Mouse (Mus musculus) embryonic facial prominence, embryonic 13.5 days (tissue): ENCODE results near the gene Sept11. TPM values are rescaled to one million over a fixed set of nuclear protein-coding genes. Genes with fewer than 3 reads are reported as not detected.

Experiments used
- ATAC-seq: fragments of 200-750 bp; cut with Nextera tagmentation; 2 replicates; pipeline ENCODE4 v1.8.0; 2017; ENCODE audit warnings: low read depth; ENCODE audit not compliant: insufficient number of reproducible peaks, insufficient read depth, low FRiP score, low TSS enrichment
- H3K27ac ChIP-seq: fragments of 300-500 bp; sonication (generic); 2 replicates; pipeline ENCODE4 v1.5.1; 2015; ENCODE audit warnings: moderate library complexity, mild to moderate bottlenecking, inconsistent platforms
- H3K27me3 ChIP-seq: fragments of 300-500 bp; sonication (generic); 2 replicates; pipeline ENCODE4 v1.6.1; 2015; ENCODE audit warnings: mild to moderate bottlenecking, inconsistent platforms
- H3K36me3 ChIP-seq: fragments of 300-500 bp; sonication (generic); 2 replicates; pipeline ENCODE4 v1.6.1; 2015; ENCODE audit warnings: mild to moderate bottlenecking, inconsistent platforms
- H3K4me1 ChIP-seq: fragments of 300-500 bp; sonication (generic); 2 replicates; pipeline ENCODE4 v1.6.1; 2015; ENCODE audit warnings: inconsistent platforms
- H3K4me2 ChIP-seq: fragments of 300-500 bp; sonication (generic); 2 replicates; pipeline ENCODE4 v1.6.1; 2015; ENCODE audit warnings: moderate library complexity, mild to moderate bottlenecking, inconsistent platforms
- H3K4me3 ChIP-seq: fragments of 300-500 bp; sonication (generic); 2 replicates; pipeline ENCODE4 v1.5.1; 2015; ENCODE audit warnings: mild to moderate bottlenecking, inconsistent platforms
- H3K9ac ChIP-seq: fragments of 300-500 bp; sonication (generic); 2 replicates; pipeline ENCODE4 v1.6.1; 2015; ENCODE audit warnings: mild to moderate bottlenecking, inconsistent platforms
- H3K9me3 ChIP-seq: fragments of 300-500 bp; sonication (generic); 2 replicates; pipeline ENCODE4 v1.6.1; 2016; ENCODE audit warnings: inconsistent platforms
- WGBS: fragments of 180-500 bp; shearing (Covaris S2); methylation state at CpG from one replicate; pipeline ENCODE4 v1.1.7; 2015; ENCODE audit warnings: mixed read lengths; 5-methylcytosine and 5-hydroxymethylcytosine counted together
- polyA plus RNA-seq: library from polyadenylated mRNA; unstranded; fragments of >200 nt; fragmentation: Nextera tagmentation; extraction: Ambion mirVana; gene quantifications from 2 replicates; pipeline ENCODE4 v1.2.1, GENCODE M21; 2015

The Sept11 gene
- polyA plus RNA-seq, 1 experiment from 2014 or later: 220 TPM

DNA sequence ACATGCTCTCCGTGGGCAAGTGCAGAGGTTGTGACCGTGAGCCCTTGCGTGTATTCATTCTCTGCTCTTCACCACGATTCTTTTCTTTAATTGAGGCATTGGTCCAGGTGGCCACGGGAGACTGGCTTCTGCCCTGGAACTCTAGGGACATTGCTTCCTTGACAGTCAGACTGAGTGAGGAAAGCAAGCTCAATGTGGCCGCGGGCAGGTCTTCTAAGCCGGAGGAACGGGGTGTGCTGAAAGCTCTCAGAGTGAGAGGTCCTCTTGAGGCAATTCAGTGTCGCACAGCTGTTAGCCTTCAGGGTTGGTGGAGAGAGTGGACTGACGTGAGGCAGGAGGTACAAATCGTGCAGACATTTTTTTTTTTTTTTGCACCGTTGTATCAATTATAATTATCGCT, 5.6 kb downstream of the Sept11 start:
- 74% methylated on average over 14 of the region's 14 CpGs for WGBS
- Histone ChIP-seq H3K4me2 (no peak overlapping the region), H3K27ac (no peak overlapping the region), H3K4me3 (no peak overlapping the region), H3K9ac (no peak overlapping the region), H3K36me3 (0 out of 2 replicates have a peak, but pooled peaks cover 6% of the 10 kb centered on the region), H3K27me3 (no peaks in the 10 kb centered on the region), H3K9me3 (no peaks in the 10 kb centered on the region), H3K4me1 (peaks cover 73% of the 10 kb centered on the region)
- no peak for ATAC-seq

GRCm38 (mm10) chr5:93100906-93101305, 7.7 kb downstream of the Sept11 start:
- Histone ChIP-seq H3K9me3 (no peaks in the 10 kb centered on the region), H3K4me1 (peaks cover 63% of the 10 kb centered on the region), H3K4me2 (no peak overlapping the region), H3K9ac (no peak overlapping the region), H3K36me3 (0 out of 2 replicates have a peak, but pooled peaks cover 6% of the 10 kb centered on the region), H3K4me3 (no peak overlapping the region), H3K27ac (no peak overlapping the region), H3K27me3 (no peaks in the 10 kb centered on the region)
- ATAC-seq: no peak
- WGBS: 63% methylated on average over 4 of the region's 4 CpGs

- Histone ChIP-seq H3K9me3 (no peaks in the 10 kb centered on the region), H3K27me3 (no peaks in the 10 kb centered on the region), H3K27ac (peak overlapping the region; percentile 16; the same call in 1 of the 2 replicates), H3K9ac (no peak overlapping the region), H3K4me2 (no peak overlapping the region), H3K4me1 (peaks cover 58% of the 10 kb centered on the region), H3K4me3 (no peak overlapping the region), H3K36me3 (0 out of 2 replicates have a peak, but pooled peaks cover 6% of the 10 kb centered on the region)
- 32% methylated on average over 8 of the region's 8 CpGs for WGBS
- no peak for ATAC-seq
Measured at GRCm38 (mm10) chr5:93101371-93101791, 8.1 kb downstream of the Sept11 start.

- Histone ChIP-seq H3K27ac (no peak overlapping the region), H3K4me2 (no peak overlapping the region), H3K4me1 (peaks cover 36% of the 10 kb centered on the region), H3K4me3 (no peak overlapping the region), H3K27me3 (no peaks in the 10 kb centered on the region), H3K9ac (no peak overlapping the region), H3K36me3 (0 out of 2 replicates have a peak, but pooled peaks cover 6% of the 10 kb centered on the region), H3K9me3 (no peaks in the 10 kb centered on the region)
- no peak for ATAC-seq
- WGBS: 63% methylated on average over 8 of the region's 8 CpGs
Measured at GRCm38 (mm10) chr5:93103603-93104002, 10.4 kb downstream of the Sept11 start.

- WGBS: 57% methylated on average over 5 of the region's 5 CpGs
- Histone ChIP-seq H3K9ac (no peak overlapping the region), H3K4me2 (no peak overlapping the region), H3K27me3 (no peaks in the 10 kb centered on the region), H3K4me1 (peaks cover 24% of the 10 kb centered on the region), H3K36me3 (0 out of 2 replicates have a peak, but pooled peaks cover 3% of the 10 kb centered on the region), H3K9me3 (no peaks in the 10 kb centered on the region), H3K4me3 (no peak overlapping the region), H3K27ac (no peak overlapping the region)
- no peak for ATAC-seq
Measured at GRCm38 (mm10) chr5:93104987-93105823, 12.0 kb downstream of the Sept11 start.

- H3K4me2 ChIP-seq: no peak overlapping the region
- WGBS: 90% methylated on average over 4 of the region's 4 CpGs
- no peak for ATAC-seq
- H3K4me1 ChIP-seq: peaks cover 16% of the 10 kb centered on the region
- H3K9me3 ChIP-seq: no peaks in the 10 kb centered on the region
- H3K36me3 ChIP-seq: 0 out of 2 replicates have a peak, but pooled peaks cover 6% of the 10 kb centered on the region
- no peak overlapping the region for H3K27ac ChIP-seq
- no peaks in the 10 kb centered on the region for H3K27me3 ChIP-seq
- no peak overlapping the region for H3K9ac ChIP-seq
- no peak overlapping the region for H3K4me3 ChIP-seq
Measured at GRCm38 (mm10) chr5:93106048-93106447, 12.8 kb downstream of the Sept11 start.

DNA sequence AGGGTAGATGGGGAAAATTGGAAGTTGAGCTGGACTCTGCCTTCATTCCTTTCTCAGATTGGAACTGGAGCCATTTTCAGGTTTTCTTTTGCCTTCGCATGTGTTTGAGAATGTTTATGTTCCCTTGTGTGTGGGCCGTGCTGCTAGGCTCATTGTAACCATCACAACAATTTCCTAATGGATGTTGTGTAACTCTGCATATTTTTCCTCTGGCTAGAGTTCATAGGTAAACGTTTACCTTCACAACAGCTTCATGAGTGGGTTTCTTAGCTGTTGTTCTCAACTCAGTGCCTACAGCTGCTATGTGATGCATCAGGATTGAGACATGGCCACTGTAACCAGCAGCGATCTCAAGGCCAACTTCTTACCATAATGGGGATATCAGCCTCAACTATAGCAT, 15.5 kb downstream of the Sept11 start:
- Histone ChIP-seq H3K27me3 (no peaks in the 10 kb centered on the region), H3K27ac (no peak overlapping the region), H3K4me3 (no peak overlapping the region), H3K9me3 (no peaks in the 10 kb centered on the region), H3K4me1 (peaks cover 11% of the 10 kb centered on the region), H3K9ac (no peak overlapping the region), H3K36me3 (peaks cover 12% of the 10 kb centered on the region; the same call in 1 of the 2 replicates), H3K4me2 (no peak overlapping the region)
- WGBS: 84% methylated on average over 4 of the region's 4 CpGs
- no peak for ATAC-seq

DNA sequence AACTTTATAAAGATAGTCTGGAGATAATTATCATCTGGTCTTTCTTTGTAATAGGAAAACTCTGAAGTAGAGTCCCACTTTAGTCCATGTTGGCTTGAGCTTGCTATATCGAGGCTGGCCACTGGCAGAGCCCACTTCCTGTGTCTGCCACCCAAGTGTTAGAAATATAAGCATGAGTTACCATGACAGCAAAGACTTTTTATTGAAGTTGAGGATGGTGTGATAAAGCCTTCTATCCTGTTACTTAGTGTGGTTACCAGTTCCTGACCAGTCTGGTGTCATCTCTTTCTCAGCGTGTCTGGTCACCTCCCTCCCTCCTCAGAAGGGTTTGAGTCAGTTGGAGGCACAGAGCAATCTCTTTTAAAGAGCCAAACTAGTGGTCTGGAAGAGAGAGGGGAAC, 16.3 kb downstream of the Sept11 start:
- 66% methylated on average over 2 of the region's 2 CpGs for WGBS
- H3K27ac ChIP-seq: no peak overlapping the region
- no peak overlapping the region for H3K4me3 ChIP-seq
- no peaks in the 10 kb centered on the region for H3K9me3 ChIP-seq
- H3K4me2 ChIP-seq: no peak overlapping the region
- no peak for ATAC-seq
- no peak overlapping the region for H3K9ac ChIP-seq
- H3K36me3 ChIP-seq: peaks cover 12% of the 10 kb centered on the region; the same call in 1 of the 2 replicates
- no peaks in the 10 kb centered on the region for H3K27me3 ChIP-seq
- peaks cover 16% of the 10 kb centered on the region for H3K4me1 ChIP-seq

- Histone ChIP-seq H3K4me3 (no peak overlapping the region), H3K4me2 (no peak overlapping the region), H3K9me3 (no peaks in the 10 kb centered on the region), H3K27ac (no peak overlapping the region), H3K9ac (no peak overlapping the region), H3K4me1 (peaks cover 39% of the 10 kb centered on the region), H3K27me3 (no peaks in the 10 kb centered on the region), H3K36me3 (peaks cover 12% of the 10 kb centered on the region; the same call in 1 of the 2 replicates)
- no peak for ATAC-seq
- 77% methylated on average over 3 of the region's 3 CpGs for WGBS
Measured at GRCm38 (mm10) chr5:93112290-93112689, 19.1 kb downstream of the Sept11 start.

- peaks cover 18% of the 10 kb centered on the region; the same call in 1 of the 2 replicates for H3K36me3 ChIP-seq
- WGBS: 87% methylated on average over 5 of the region's 5 CpGs
- peaks cover 42% of the 10 kb centered on the region for H3K4me1 ChIP-seq
- H3K9ac ChIP-seq: no peak overlapping the region
- H3K4me2 ChIP-seq: no peak overlapping the region
- H3K9me3 ChIP-seq: no peaks in the 10 kb centered on the region
- H3K27ac ChIP-seq: peak overlapping the region; percentile 71; the same call in 1 of the 2 replicates
- H3K4me3 ChIP-seq: no peak overlapping the region
- ATAC-seq: no peak
- H3K27me3 ChIP-seq: no peaks in the 10 kb centered on the region
Measured at GRCm38 (mm10) chr5:93113517-93113916, 20.3 kb downstream of the Sept11 start.

- H3K36me3 ChIP-seq: peaks cover 18% of the 10 kb centered on the region; the same call in 1 of the 2 replicates
- H3K4me1 ChIP-seq: peaks cover 42% of the 10 kb centered on the region
- ATAC-seq: no peak
- no peaks in the 10 kb centered on the region for H3K9me3 ChIP-seq
- no peak overlapping the region for H3K9ac ChIP-seq
- WGBS: 52% methylated on average over 6 of the region's 6 CpGs
- no peak overlapping the region for H3K4me2 ChIP-seq
- no peak overlapping the region for H3K4me3 ChIP-seq
- H3K27me3 ChIP-seq: no peaks in the 10 kb centered on the region
- H3K27ac ChIP-seq: peak overlapping the region; percentile 71
Measured at GRCm38 (mm10) chr5:93114515-93114914, 21.3 kb downstream of the Sept11 start.

DNA sequence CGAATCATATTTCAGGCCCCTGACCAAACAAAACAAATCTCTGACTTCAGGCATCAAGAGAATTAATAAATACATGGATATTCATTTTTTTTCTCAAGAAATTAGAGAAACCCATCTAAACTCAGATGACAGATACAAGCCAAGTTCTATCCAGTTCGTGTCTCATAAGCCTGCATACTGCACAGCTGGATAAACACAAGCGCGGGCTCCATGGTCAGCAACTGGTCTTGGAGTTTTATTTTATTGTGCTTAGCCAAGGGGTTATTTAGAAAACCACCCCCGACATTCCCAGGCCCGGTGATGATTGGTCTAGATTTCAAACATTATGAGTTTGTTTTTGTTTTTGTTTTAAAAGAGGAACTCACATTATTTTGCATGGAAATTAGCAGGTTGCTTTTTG, 21.8 kb downstream of the Sept11 start:
- ATAC-seq: no peak
- peaks cover 18% of the 10 kb centered on the region; the same call in 1 of the 2 replicates for H3K36me3 ChIP-seq
- no peaks in the 10 kb centered on the region for H3K27me3 ChIP-seq
- H3K4me2 ChIP-seq: no peak overlapping the region
- H3K4me3 ChIP-seq: no peak overlapping the region
- no peaks in the 10 kb centered on the region for H3K9me3 ChIP-seq
- peak overlapping the region; percentile 71 for H3K27ac ChIP-seq
- H3K4me1 ChIP-seq: peaks cover 42% of the 10 kb centered on the region
- no peak overlapping the region for H3K9ac ChIP-seq
- WGBS: 76% methylated on average over 6 of the region's 6 CpGs
